Mouse (Mus musculus): ENCODE measurements at regions not wholly inside any gene's neighbourhood (a gene's known extent, or its start where the extent isn't known, plus 50 kb on each side); places are given as distances from the start of the nearest gene placed in this dataset.
A peak's percentile ranks its signal among the peaks of the same experiment; 100 is the strongest.

- no peak for DNase-seq (ENCODE audit: low read depth, low spot score)
Observed at GRCm38 (mm10) chr16:77459651-77460050, 142.2 kb downstream of the Gm11146 start.

- no peak for DNase-seq (ENCODE audit: low read depth, low spot score)
Observed at GRCm38 (mm10) chr16:77444647-77445046, 157.2 kb downstream of the Gm11146 start.

- peak; percentile 76 for DNase-seq (ENCODE audit: low read depth, low spot score)
Observed at GRCm38 (mm10) chr16:77444006-77444405, 157.9 kb downstream of the Gm11146 start.

- DNase-seq (ENCODE audit: low read depth, low spot score), result no peak
Observed at GRCm38 (mm10) chr16:77443318-77443717, 158.6 kb downstream of the Gm11146 start.

- DNase-seq (ENCODE audit: low read depth, low spot score), result no peak
Observed at GRCm38 (mm10) chr16:77442866-77443265, 159.0 kb downstream of the Gm11146 start.

- DNase-seq (ENCODE audit: low read depth, low spot score), result no peak
Observed at GRCm38 (mm10) chr16:77431345-77431744, 170.5 kb downstream of the Gm11146 start.

GRCm38 (mm10) chr16:77422385-77423363, 179.2 kb downstream of the Gm11146 start:
- no peak for DNase-seq (ENCODE audit: low read depth, low spot score)

GRCm38 (mm10) chr16:77421591-77422024, 180.3 kb downstream of the Gm11146 start:
- peak; percentile 64 for DNase-seq (ENCODE audit: low read depth, low spot score)

- DNase-seq (ENCODE audit: low read depth, low spot score), result no peak
Observed at GRCm38 (mm10) chr16:77421001-77421400, 180.9 kb downstream of the Gm11146 start.

GRCm38 (mm10) chr16:77420136-77420860, 181.6 kb downstream of the Gm11146 start:
- no peak for DNase-seq (ENCODE audit: low read depth, low spot score)

- DNase-seq (ENCODE audit: low read depth, low spot score), result no peak
Observed at GRCm38 (mm10) chr16:77419116-77419735, 182.7 kb downstream of the Gm11146 start.

- DNase-seq (ENCODE audit: low read depth, low spot score), result no peak
Observed at GRCm38 (mm10) chr16:77418486-77418885, 183.4 kb downstream of the Gm11146 start.

GRCm38 (mm10) chr16:77417791-77418190, 184.1 kb downstream of the Gm11146 start:
- DNase-seq (ENCODE audit: low read depth, low spot score), result peak; percentile 63

- DNase-seq (ENCODE audit: low read depth, low spot score), result no peak
Observed at GRCm38 (mm10) chr16:77414562-77414961, 187.3 kb downstream of the Gm11146 start.

GRCm38 (mm10) chr16:77409168-77409567, 192.7 kb downstream of the Gm11146 start:
- no peak for DNase-seq (ENCODE audit: low read depth, low spot score)

- DNase-seq (ENCODE audit: low read depth, low spot score), result no peak
Observed at GRCm38 (mm10) chr16:77406999-77407398, 194.9 kb downstream of the Gm11146 start.

- DNase-seq (ENCODE audit: low read depth, low spot score), result no peak
Observed at GRCm38 (mm10) chr16:77405859-77406258, 196.0 kb downstream of the Gm11146 start.

GRCm38 (mm10) chr16:77405181-77405818, 196.6 kb downstream of the Gm11146 start:
- peak; percentile 56 for DNase-seq (ENCODE audit: low read depth, low spot score)

GRCm38 (mm10) chr16:77402711-77403280, 199.1 kb downstream of the Gm11146 start:
- no peak for DNase-seq (ENCODE audit: low read depth, low spot score)

GRCm38 (mm10) chr16:77401185-77401943, 200.5 kb downstream of the Gm11146 start:
- DNase-seq (ENCODE audit: low read depth, low spot score), result no peak

Measured in forelimb bud, embryonic 11.5 days (tissue).